Mouse (Mus musculus): ENCODE results near the gene Fignl1. TPM values are rescaled to one million over a fixed set of nuclear protein-coding genes. Genes with fewer than 3 reads are reported as not detected.

Fignl1 gene
- total RNA-seq (2021) (under 1 TPM; 0.21 to 0.30 TPM), polyA plus RNA-seq (2012; rRNA removed) (0.15 and 1.2 TPM in 2 replicates)
- long read RNA-seq = 0 reads

DNA sequence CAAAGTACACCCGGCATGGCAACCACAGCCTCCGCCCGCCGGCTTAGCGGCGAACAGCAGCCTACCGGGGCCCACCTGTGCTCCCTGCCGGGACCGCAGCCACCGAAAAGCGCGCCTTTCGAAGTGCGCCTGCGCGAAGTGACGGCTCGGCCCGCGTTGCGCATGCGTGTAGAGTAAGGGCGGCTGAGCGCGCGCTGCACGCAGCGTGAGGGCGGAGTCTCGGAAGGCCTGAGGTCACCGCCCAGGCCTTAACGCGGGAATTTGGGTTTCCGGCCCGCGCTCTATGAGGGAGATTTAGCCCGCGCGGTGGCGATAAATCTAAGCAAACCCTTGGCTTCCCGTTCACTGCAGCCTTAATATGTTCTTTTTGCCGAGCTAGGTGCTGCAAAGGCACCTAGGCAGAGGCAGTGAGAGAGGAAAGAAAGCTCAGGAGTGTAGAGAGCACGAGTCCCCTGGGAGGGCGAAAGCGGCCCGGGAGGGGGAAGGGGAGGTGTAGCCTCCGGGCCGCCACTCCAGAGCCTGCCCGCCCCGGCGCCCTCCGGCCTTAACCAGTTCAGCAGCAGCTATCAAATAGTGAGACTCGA lies at the start of gene Fignl1:
TSS of gene Fignl1 (minus strand) at position 143 of the 584 bp plus-strand sequence.
- TF ChIP-seq CTCF (IDR thresholded peaks at IDR 0.05) = peak; percentile 59
- TF ChIP-seq EP300 (IDR thresholded peaks at IDR 0.05; ENCODE audit: insufficient read depth, low read depth, low read length) = no peak
- peak; percentile 59; the same call in 1 of the 2 replicates for TF ChIP-seq POLR2A (IDR thresholded peaks at IDR 0.05; ENCODE audit: insufficient read depth, low read depth, low read length)
- DNase-seq = peak; percentile 97 to 98
- Histone ChIP-seq H3K27me3 (ENCODE audit: control insufficient read depth, insufficient read depth, low read length) (no peaks in the 10 kb centered on the region), H3K9ac (ENCODE audit: low read depth, low read length) (peak within 1 kb of the TSS; percentile 71), H3K4me1 (ENCODE audit: control insufficient read depth, insufficient read depth, low read length) (peaks cover 1% of the 10 kb centered on the region; the same call in 1 of the 2 replicates), H3K36me3 (ENCODE audit: control insufficient read depth, insufficient read depth, low read length) (no peaks in the 10 kb centered on the region), H3K27ac (peak within 1 kb of the TSS; percentile 96), H3K79me2 (replicated peaks; ENCODE audit: control insufficient read depth, insufficient read depth, low read length) (no peaks in the 10 kb centered on the region), H3K4me3 (peak within 1 kb of the TSS; percentile 79)
- intact Hi-C loops (cut with DNase I) = no loop called here
- under 1% methylated on average over 53 of the region's 53 CpGs for WGBS

GRCm38 (mm10) chr11:11856959-11857358 lies 48.2 kb upstream of the Fignl1 start:
- H3K4me3 ChIP-seq = no peak overlapping the region
- no peak overlapping the region for H3K27ac ChIP-seq
- no peaks in the 10 kb centered on the region for H3K36me3 ChIP-seq (ENCODE audit: control insufficient read depth, insufficient read depth, low read length)
- no peak overlapping the region for H3K9ac ChIP-seq (ENCODE audit: low read depth, low read length)
- intact Hi-C loops (cut with DNase I) = no loop called here
- no peak for DNase-seq
- H3K79me2 ChIP-seq (replicated peaks; ENCODE audit: control insufficient read depth, insufficient read depth, low read length) = no peaks in the 10 kb centered on the region
- H3K27me3 ChIP-seq (ENCODE audit: control insufficient read depth, insufficient read depth, low read length) = no peaks in the 10 kb centered on the region
- no peaks in the 10 kb centered on the region for H3K4me1 ChIP-seq (ENCODE audit: control insufficient read depth, insufficient read depth, low read length)
- no peak for TF ChIP-seq POLR2A (IDR thresholded peaks at IDR 0.05; ENCODE audit: insufficient read depth, low read depth, low read length)
- no peak for TF ChIP-seq CTCF (IDR thresholded peaks at IDR 0.05)
- TF ChIP-seq EP300 (IDR thresholded peaks at IDR 0.05; ENCODE audit: insufficient read depth, low read depth, low read length) = no peak
- 90% methylated on average over 3 of the region's 3 CpGs for WGBS

GRCm38 (mm10) chr11:11855685-11856131 lies 46.9 kb upstream of the Fignl1 start:
- WGBS = 74% methylated on average over 11 of the region's 11 CpGs
- H3K79me2 ChIP-seq (replicated peaks; ENCODE audit: control insufficient read depth, insufficient read depth, low read length) = no peaks in the 10 kb centered on the region
- no peaks in the 10 kb centered on the region for H3K4me1 ChIP-seq (ENCODE audit: control insufficient read depth, insufficient read depth, low read length)
- no peak for TF ChIP-seq CTCF (IDR thresholded peaks at IDR 0.05)
- TF ChIP-seq EP300 (IDR thresholded peaks at IDR 0.05; ENCODE audit: insufficient read depth, low read depth, low read length) = no peak
- no peak for TF ChIP-seq POLR2A (IDR thresholded peaks at IDR 0.05; ENCODE audit: insufficient read depth, low read depth, low read length)
- no peak overlapping the region for H3K4me3 ChIP-seq
- no peak overlapping the region for H3K9ac ChIP-seq (ENCODE audit: low read depth, low read length)
- intact Hi-C loops (cut with DNase I) = no loop called here
- DNase-seq = no peak
- no peaks in the 10 kb centered on the region for H3K27me3 ChIP-seq (ENCODE audit: control insufficient read depth, insufficient read depth, low read length)
- H3K36me3 ChIP-seq (ENCODE audit: control insufficient read depth, insufficient read depth, low read length) = no peaks in the 10 kb centered on the region
- H3K27ac ChIP-seq = no peak overlapping the region

GRCm38 (mm10) chr11:11855061-11855672 lies 46.4 kb upstream of the Fignl1 start:
- Histone ChIP-seq H3K27ac (no peak overlapping the region), H3K79me2 (replicated peaks; ENCODE audit: control insufficient read depth, insufficient read depth, low read length) (no peaks in the 10 kb centered on the region), H3K4me1 (ENCODE audit: control insufficient read depth, insufficient read depth, low read length) (no peaks in the 10 kb centered on the region), H3K36me3 (ENCODE audit: control insufficient read depth, insufficient read depth, low read length) (no peaks in the 10 kb centered on the region), H3K4me3 (no peak overlapping the region), H3K27me3 (ENCODE audit: control insufficient read depth, insufficient read depth, low read length) (no peaks in the 10 kb centered on the region), H3K9ac (ENCODE audit: low read depth, low read length) (no peak overlapping the region)
- TF ChIP-seq POLR2A (IDR thresholded peaks at IDR 0.05; ENCODE audit: insufficient read depth, low read depth, low read length) (no peak), CTCF (IDR thresholded peaks at IDR 0.05) (no peak), EP300 (IDR thresholded peaks at IDR 0.05; ENCODE audit: insufficient read depth, low read depth, low read length) (no peak)
- no peak for DNase-seq
- intact Hi-C loops (cut with DNase I) = no loop called here
- 69% methylated on average over 6 of the region's 6 CpGs for WGBS

DNA sequence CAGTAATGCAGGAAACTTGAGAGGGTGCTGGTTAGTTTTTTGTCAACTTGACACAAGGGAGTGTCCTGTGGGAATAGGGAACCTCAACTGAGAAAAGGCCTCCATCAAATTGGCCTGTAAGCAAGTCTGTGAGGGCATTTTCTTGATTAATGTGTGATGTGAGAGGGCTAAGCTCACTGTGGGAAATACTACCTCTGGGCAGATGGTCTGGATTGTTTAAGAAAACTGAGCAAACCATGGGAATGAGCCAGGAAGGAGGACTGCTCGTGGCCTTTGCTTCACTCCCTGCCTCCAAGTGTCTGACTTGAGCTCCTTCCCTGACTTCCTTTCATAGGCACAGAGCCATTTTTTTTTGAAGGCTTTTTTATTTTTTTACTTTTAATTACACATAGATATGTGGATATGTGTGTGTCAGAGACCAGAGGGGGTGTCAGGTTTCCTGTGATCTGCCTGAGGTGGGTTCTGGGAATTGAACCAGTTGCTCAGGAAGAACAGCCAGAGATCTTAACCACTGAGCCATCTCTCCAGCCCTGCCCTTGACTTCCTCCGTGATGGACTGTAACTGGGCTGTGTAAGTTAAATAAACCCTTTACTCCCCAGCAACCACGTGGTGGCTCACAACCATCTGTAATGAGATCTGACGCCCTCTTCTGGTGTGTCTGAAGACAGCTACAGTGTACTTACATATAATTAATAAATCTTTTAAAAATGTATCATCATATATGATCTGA lies 45.1 kb upstream of the Fignl1 start:
- no peak overlapping the region for H3K4me3 ChIP-seq

More for the DNA sequence above, 45.1 kb upstream of the Fignl1 start:
- no peak for DNase-seq
- Histone ChIP-seq H3K79me2 (replicated peaks; ENCODE audit: control insufficient read depth, insufficient read depth, low read length) (no peaks in the 10 kb centered on the region), H3K27ac (no peak overlapping the region), H3K36me3 (ENCODE audit: control insufficient read depth, insufficient read depth, low read length) (no peaks in the 10 kb centered on the region), H3K27me3 (ENCODE audit: control insufficient read depth, insufficient read depth, low read length) (no peaks in the 10 kb centered on the region), H3K4me1 (ENCODE audit: control insufficient read depth, insufficient read depth, low read length) (no peaks in the 10 kb centered on the region), H3K9ac (ENCODE audit: low read depth, low read length) (no peak overlapping the region)
- intact Hi-C loops (cut with DNase I) = no loop called here
- 50% methylated on average over 4 of the region's 4 CpGs for WGBS
- TF ChIP-seq CTCF (IDR thresholded peaks at IDR 0.05) (no peak), EP300 (IDR thresholded peaks at IDR 0.05; ENCODE audit: insufficient read depth, low read depth, low read length) (no peak), POLR2A (IDR thresholded peaks at IDR 0.05; ENCODE audit: insufficient read depth, low read depth, low read length) (no peak)
